Mouse (Mus musculus) embryo, embryonic 10 days (tissue): ENCODE results near the gene Evi5l.

ENCODE experiments used
- DNase-seq: peaks from one replicate; pipeline ENCODE4 v3.0.0-alpha.2; 2015; ENCODE audit warnings: low spot score

Gene Evi5l

GRCm38 (mm10) chr8:4165852-4166751 is at the start of gene Evi5l:
Gene Evi5l, plus strand, starts transcription at chr8:4166567.
- peak; percentile 98 for DNase-seq

DNA sequence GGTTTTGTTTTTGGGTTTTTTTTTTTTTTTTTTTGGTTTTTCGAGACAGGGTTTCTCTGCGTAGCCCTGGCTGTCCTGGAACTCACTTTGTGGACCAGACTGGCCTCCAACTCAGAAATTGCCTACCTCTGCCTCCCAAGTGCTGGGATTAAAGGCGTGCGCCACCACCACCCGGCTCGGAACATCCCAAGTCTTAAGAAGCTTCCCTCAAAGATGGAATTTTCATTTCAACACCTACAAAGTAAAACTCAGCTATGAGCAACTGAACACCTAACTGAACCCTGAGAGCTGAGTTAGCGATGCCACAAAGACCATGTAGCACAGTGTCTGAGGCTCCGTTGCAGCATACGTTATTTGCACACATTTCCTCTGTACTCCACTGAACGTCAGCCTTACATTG is 32.6 kb upstream of the Evi5l start, which contains the start of gene Cd209g:
Cd209g (plus strand) TSS at position 301 of the 400 bp plus-strand sequence.
- DNase-seq: no peak

GRCm38 (mm10) chr8:4139660-4140646 is 26.4 kb upstream of the Evi5l start:
- peak; percentile 89 for DNase-seq

GRCm38 (mm10) chr8:4141721-4142120 is 24.6 kb upstream of the Evi5l start:
- peak; percentile 33 for DNase-seq

DNA sequence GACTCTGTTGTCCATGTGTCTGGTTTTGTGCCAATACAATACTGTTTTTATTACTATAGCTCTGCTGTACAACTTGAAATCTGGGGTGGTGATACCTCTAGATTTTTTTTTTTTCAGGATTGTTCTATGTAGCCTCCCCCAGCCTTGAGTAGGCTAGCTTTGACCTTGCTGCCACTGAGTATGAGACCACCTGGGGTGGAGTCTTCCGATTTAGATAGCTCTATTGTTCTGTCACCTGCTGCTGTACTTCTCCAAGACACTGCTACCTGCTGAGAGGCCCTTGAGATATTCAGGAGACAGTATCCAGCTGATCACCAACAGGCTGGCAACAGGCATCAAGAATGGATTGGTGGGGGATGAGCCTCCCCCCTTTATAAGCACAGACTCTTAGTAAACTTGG is 19.1 kb upstream of the Evi5l start:
- no peak for DNase-seq

- no peak for DNase-seq
These were observed 11.5 kb upstream of the Evi5l start for GRCm38 (mm10) chr8:4154878-4155277.

DNA sequence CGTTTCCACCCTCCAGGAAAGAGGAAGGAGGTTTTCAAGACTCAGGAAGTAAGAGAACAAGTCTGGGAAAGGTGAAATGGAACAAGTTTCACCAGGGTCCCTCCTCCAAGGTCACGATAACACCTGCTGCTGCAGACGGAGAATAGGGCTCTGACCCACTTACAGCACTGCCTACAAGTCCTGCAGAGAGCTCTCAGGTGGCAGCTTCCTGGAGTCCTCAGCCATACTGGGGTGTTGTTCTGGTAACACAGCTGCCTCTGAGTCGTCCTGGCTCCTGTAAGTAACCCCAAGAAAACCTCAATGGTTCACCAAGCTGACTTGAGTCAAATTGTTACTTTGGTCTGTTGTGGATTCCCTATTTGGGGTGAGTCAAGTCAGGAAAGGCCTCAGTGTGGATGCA is 3.6 kb upstream of the Evi5l start:
- no peak for DNase-seq

GRCm38 (mm10) chr8:4165176-4165851 is 1.1 kb upstream of the Evi5l start:
- peak; percentile 13 for DNase-seq

GRCm38 (mm10) chr8:4166881-4167525 is 636 bp downstream of the Evi5l start:
- no peak for DNase-seq

GRCm38 (mm10) chr8:4167918-4168317 is 1.6 kb downstream of the Evi5l start:
- no peak for DNase-seq

GRCm38 (mm10) chr8:4172486-4172885 is 6.1 kb downstream of the Evi5l start:
- DNase-seq: no peak

DNA sequence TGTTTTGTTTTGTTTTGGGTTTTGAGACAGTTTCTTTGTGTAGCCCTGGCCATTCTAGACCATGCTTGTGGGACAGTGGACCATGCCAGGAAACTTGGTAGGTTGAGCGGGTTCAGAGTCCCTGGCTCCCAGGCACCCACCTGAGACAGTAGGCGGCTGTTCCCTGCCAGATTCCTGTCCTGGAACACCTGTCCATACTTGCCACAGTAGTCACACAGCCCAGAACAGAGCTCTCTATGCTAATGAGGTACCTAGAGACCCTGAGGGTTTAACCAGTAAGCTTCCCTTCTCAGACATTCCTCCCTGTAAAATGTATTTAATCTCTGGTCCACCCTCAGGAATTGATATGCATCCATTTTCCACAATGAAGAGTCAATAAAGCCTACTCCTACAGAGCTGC is 7.7 kb downstream of the Evi5l start:
- no peak for DNase-seq

GRCm38 (mm10) chr8:4183409-4183808 is 17.0 kb downstream of the Evi5l start:
- no peak for DNase-seq

DNA sequence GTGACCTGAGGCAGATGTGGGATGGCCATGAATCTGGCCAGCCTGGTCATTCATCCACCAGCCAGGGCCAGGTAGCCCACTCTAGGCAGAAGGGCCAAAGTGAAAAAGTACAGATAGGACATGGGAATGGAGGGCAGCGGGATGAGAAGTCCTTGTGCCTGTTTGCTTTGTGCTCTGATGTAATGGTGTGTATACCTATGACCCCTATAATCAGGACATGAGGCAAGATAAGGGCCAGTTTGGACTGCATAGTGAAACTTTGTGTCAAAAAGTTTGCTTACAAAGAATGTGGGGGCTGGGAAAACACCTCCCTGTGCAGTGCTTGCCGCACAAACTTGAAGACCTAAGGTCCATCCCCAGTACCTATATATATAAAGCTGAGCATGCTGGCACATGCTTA is 19.8 kb downstream of the Evi5l start:
- no peak for DNase-seq

GRCm38 (mm10) chr8:4188605-4189004 is 22.2 kb downstream of the Evi5l start:
- DNase-seq: no peak

DNA sequence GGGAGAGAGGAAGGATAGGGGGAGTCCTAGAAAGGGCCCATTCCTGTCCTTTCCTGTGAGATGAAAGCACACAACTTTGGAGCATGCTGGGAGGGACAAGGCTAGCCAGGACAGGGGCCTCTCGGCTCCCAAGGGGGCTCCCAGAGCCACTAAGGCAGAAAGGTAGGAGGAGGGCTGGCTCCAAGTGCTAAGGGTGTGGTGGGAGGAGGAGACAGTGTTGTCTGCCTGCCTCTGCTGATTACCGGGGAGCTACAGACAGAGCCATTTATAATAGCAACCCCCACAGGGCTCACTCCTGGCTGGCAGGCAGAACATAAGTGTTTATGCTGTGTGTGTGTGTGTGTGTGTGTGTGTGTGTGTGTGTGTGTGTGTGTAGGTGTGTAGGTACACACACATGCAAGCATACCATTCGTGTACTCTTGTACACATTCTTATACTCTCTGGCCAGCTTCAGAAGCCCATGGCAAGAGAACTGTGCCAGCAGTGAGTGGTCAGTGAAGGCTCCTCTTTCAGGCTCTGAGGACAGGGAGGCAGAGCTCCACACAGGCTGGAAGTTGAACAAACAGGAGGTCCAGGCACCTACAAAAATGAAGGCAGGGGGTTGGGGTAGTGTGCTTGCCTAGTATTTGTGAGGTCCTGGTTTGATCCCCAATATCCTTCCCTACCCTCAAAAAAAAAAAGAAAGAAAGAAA is 22.8 kb downstream of the Evi5l start:
- no peak for DNase-seq

GRCm38 (mm10) chr8:4192305-4192704 is 25.9 kb downstream of the Evi5l start:
- DNase-seq: no peak

GRCm38 (mm10) chr8:4192807-4193587 is 26.6 kb downstream of the Evi5l start:
- DNase-seq: peak; percentile 87

DNA sequence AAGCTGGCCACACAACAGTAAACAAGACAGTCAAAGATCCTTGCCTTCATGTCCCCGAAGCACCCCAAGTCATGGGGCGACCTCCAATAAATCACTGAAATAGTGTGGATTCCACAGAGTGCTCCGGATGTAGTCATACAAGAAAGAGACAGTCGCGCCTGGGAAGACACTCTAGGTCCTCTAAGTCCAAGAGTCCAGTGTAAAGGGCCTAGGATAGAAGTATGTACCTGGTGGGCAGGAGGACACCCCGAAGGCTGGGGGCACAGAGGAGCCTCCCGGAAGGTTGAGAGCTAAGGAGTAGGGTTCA is 27.2 kb downstream of the Evi5l start:
- no peak for DNase-seq

- DNase-seq: no peak
These were observed 35.0 kb downstream of the Evi5l start for GRCm38 (mm10) chr8:4201321-4201720.
